Mouse (Mus musculus) liver, postnatal 0 days (tissue): ENCODE results near the gene Marveld1. TPM values are rescaled to one million over a fixed set of nuclear protein-coding genes. Genes with fewer than 3 reads are reported as not detected.

Experiments
- ATAC-seq: fragments of 200-750 bp; cut with Nextera tagmentation; 2 replicates; pipeline ENCODE4 v1.8.0; 2017; ENCODE audit warnings: mild to moderate bottlenecking, moderate library complexity
- DNase-seq: peaks from one replicate; pipeline ENCODE4 v3.0.0-alpha.2; 2016
- H3K27ac ChIP-seq: fragments of 300-500 bp; sonication (generic); 2 replicates; pipeline ENCODE4 v1.5.1; 2014; ENCODE audit warnings: antibody characterized with exemption, moderate library complexity, mild to moderate bottlenecking, low read depth
- H3K27me3 ChIP-seq: fragments of 300-500 bp; sonication (generic); 2 replicates; pipeline ENCODE4 v1.6.1; 2014; ENCODE audit warnings: low read length, control low read depth, mixed read lengths; ENCODE audit not compliant: insufficient read depth
- H3K36me3 ChIP-seq: fragments of 300-500 bp; sonication (generic); replicated peaks from 2 replicates; pipeline ENCODE4 v1.6.1; 2014; ENCODE audit warnings: mild to moderate bottlenecking, control low read depth, low read length, moderate library complexity, mixed read lengths; ENCODE audit not compliant: insufficient read depth
- H3K4me1 ChIP-seq: fragments of 300-500 bp; sonication (generic); 2 replicates; pipeline ENCODE4 v1.6.1; 2014; ENCODE audit warnings: antibody characterized with exemption, mild to moderate bottlenecking, control low read depth; ENCODE audit not compliant: insufficient read depth
- H3K4me2 ChIP-seq: fragments of 300-500 bp; sonication (generic); 2 replicates; pipeline ENCODE4 v1.6.1; 2014; ENCODE audit warnings: low read depth, mild to moderate bottlenecking, low read length, moderate library complexity, mixed read lengths
- H3K4me3 ChIP-seq: fragments of 300-500 bp; sonication (generic); 2 replicates; pipeline ENCODE4 v1.5.1; 2014; ENCODE audit warnings: low read depth, low read length
- H3K9ac ChIP-seq: fragments of 300-500 bp; sonication (generic); replicated peaks from 2 replicates; pipeline ENCODE4 v1.6.1; 2014; ENCODE audit warnings: mild to moderate bottlenecking, moderate library complexity
- H3K9me3 ChIP-seq: fragments of 300-500 bp; sonication (generic); 2 replicates; pipeline ENCODE4 v1.6.1; 2016; ENCODE audit warnings: mild to moderate bottlenecking, control low read depth, low read length, mixed read lengths
- CTCF ChIP-seq: sonication (generic); IDR thresholded peaks from 2 replicates; pipeline ENCODE4 v1.5.1; 2016; ENCODE audit warnings: antibody characterized with exemption, low read depth
- EP300 ChIP-seq: IDR thresholded peaks from 2 replicates; pipeline ENCODE4 v1.6.1; 2016; ENCODE audit warnings: antibody characterized with exemption, low read depth, mild to moderate bottlenecking
- WGBS: fragments of 180-500 bp; shearing (Covaris S2); extraction: QIAGEN DNeasy Blood & Tissue Kit; methylation state at CpG from one replicate; pipeline ENCODE4 v1.1.7; 2014; ENCODE audit not compliant: insufficient replicate concordance; 5-methylcytosine and 5-hydroxymethylcytosine counted together
- polyA plus RNA-seq: library from polyadenylated mRNA; unstranded; fragments of >200 nt; fragmentation: Nextera tagmentation; extraction: Ambion mirVana; gene quantifications from 2 replicates; pipeline ENCODE4 v1.2.1, GENCODE M21; 2015

The Marveld1 gene
- polyA plus RNA-seq, 1 experiment from 2014 or later: 4.7 TPM

DNA sequence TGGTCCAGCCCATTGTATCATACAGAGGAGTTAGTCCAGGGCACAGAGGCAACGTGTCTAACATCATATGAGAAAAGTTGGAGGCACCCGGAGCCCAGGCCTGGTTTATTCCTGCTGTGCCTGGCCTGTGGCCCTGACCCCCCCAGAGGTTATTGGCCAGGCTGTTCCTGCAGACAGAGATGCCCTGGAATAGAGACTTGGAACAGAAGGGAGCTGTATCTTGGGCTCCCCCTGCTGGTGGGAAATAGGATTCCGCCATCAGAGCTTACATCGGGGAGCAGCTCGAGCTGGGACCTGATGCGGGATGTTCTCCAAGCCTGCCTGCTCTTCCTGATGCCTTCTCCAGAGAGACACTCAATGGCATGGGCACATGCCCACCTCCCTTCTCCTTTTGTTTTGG is 4.8 kb downstream of the Marveld1 start:
- Histone ChIP-seq H3K36me3 (0 out of 2 replicates have a peak, but pooled peaks cover 3% of the 10 kb centered on the region), H3K4me1 (peaks cover 30% of the 10 kb centered on the region), H3K27me3 (peaks cover 13% of the 10 kb centered on the region), H3K4me3 (no peak overlapping the region), H3K4me2 (no peak overlapping the region), H3K27ac (no peak overlapping the region), H3K9me3 (no peaks in the 10 kb centered on the region), H3K9ac (no peak overlapping the region)
- TF ChIP-seq EP300 (no peak), CTCF (peak; percentile 95)
- ATAC-seq (peak; percentile 53), DNase-seq (peak; percentile 85)
- WGBS: 5% methylated on average over 6 of the region's 6 CpGs

- H3K9me3 ChIP-seq: no peaks in the 10 kb centered on the region
- peak overlapping the region; percentile 42; the same call in 1 of the 2 replicates for H3K4me2 ChIP-seq
- WGBS: 32% methylated on average over 11 of the region's 12 CpGs
- no peak overlapping the region for H3K9ac ChIP-seq
- ATAC-seq: peak; percentile 47; the same call in 1 of the 2 replicates
- TF ChIP-seq EP300: no peak
- TF ChIP-seq CTCF: no peak
- DNase-seq: no peak
- no peak overlapping the region for H3K4me3 ChIP-seq
- H3K27ac ChIP-seq: peak overlapping the region; percentile 53; the same call in 1 of the 2 replicates
- peaks cover 17% of the 10 kb centered on the region for H3K4me1 ChIP-seq
- H3K27me3 ChIP-seq: no peaks in the 10 kb centered on the region
- no peaks in the 10 kb centered on the region for H3K36me3 ChIP-seq
These were observed 10.5 kb downstream of the Marveld1 start for GRCm38 (mm10) chr19:42157493-42158237.

GRCm38 (mm10) chr19:42158246-42159017 is 11.2 kb downstream of the Marveld1 start:
- ATAC-seq (peak; percentile 61; the same call in 1 of the 2 replicates), DNase-seq (peak; percentile 18)
- H3K36me3 ChIP-seq: no peaks in the 10 kb centered on the region
- H3K9me3 ChIP-seq: no peaks in the 10 kb centered on the region
- H3K27me3 ChIP-seq: no peaks in the 10 kb centered on the region
- peak overlapping the region; percentile 3; the same call in 1 of the 2 replicates for H3K9ac ChIP-seq
- H3K27ac ChIP-seq: peak overlapping the region; percentile 53
- TF ChIP-seq EP300 (peak; percentile 71; the same call in 1 of the 2 replicates), CTCF (peak; percentile 19)
- peak overlapping the region; percentile 42 for H3K4me2 ChIP-seq
- peaks cover 17% of the 10 kb centered on the region for H3K4me1 ChIP-seq
- no peak overlapping the region for H3K4me3 ChIP-seq
- WGBS: 29% methylated on average over 13 of the region's 13 CpGs

GRCm38 (mm10) chr19:42163764-42164163 is 16.6 kb downstream of the Marveld1 start, which contains the start of gene Zfyve27:
Zfyve27 (plus strand) TSS chr19:42163951.
- WGBS: 42% methylated on average over 5 of the region's 5 CpGs
- Histone ChIP-seq H3K9me3 (no peaks in the 10 kb centered on the region), H3K4me3 (no peak within 1 kb of the TSS), H3K36me3 (no peaks in the 10 kb centered on the region), H3K27ac (no peak within 1 kb of the TSS), H3K4me1 (peaks cover 4% of the 10 kb centered on the region), H3K27me3 (0 out of 2 replicates have a peak, but pooled peaks cover 4% of the 10 kb centered on the region), H3K4me2 (no peak within 1 kb of the TSS), H3K9ac (no peak within 1 kb of the TSS)
- no peak for DNase-seq
- TF ChIP-seq CTCF: no peak
- TF ChIP-seq EP300: no peak
- ATAC-seq: no peak

DNA sequence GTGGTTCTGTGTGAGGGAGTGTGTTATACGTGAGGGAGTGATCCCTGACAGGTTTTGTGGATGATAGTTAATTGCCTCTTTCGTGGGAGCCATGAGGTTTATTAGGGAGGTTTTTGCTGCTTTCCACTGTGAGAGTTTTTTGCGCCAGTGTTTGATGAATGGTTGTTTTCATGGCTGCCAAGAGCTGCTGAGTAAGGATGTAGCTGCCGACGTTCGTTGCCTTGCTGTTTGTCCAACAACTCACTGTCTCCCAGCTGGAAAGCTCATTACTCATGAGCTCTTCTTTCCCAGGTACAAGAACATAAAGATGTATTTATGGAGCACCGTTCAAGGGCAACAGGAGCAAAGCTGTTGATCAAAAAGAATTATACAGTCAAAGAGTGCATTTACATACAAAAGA is 17.0 kb downstream of the Marveld1 start:
- 53% methylated on average over 7 of the region's 7 CpGs for WGBS
- H3K27me3 ChIP-seq: 0 out of 2 replicates have a peak, but pooled peaks cover 4% of the 10 kb centered on the region
- TF ChIP-seq CTCF: no peak
- TF ChIP-seq EP300: no peak
- ATAC-seq (no peak), DNase-seq (no peak)
- H3K4me1 ChIP-seq: peaks cover under 1% of the 10 kb centered on the region
- H3K27ac ChIP-seq: no peak overlapping the region
- no peak overlapping the region for H3K9ac ChIP-seq
- no peaks in the 10 kb centered on the region for H3K36me3 ChIP-seq
- H3K4me3 ChIP-seq: no peak overlapping the region
- no peak overlapping the region for H3K4me2 ChIP-seq
- H3K9me3 ChIP-seq: no peaks in the 10 kb centered on the region

DNA sequence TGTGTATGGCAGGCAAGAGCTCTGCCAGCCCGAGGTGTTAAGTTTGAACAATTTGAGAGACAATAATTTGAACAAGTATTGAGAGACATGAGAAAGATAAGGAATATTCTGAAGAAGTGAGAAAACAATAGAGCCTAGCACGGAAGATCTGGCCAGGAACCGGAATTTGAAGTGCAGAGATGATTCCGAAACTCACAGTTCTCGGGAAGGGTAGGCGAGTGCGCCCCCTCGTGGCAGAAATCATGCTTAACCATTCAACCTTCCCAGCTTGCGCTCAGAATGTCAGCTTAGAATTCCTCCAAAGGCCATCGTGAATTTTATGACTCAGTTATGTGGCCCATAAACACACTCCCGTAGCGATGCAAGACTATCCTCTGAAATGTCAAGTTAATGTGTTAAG is 18.9 kb downstream of the Marveld1 start:
- H3K9me3 ChIP-seq: no peaks in the 10 kb centered on the region
- no peaks in the 10 kb centered on the region for H3K36me3 ChIP-seq
- H3K27ac ChIP-seq: no peak overlapping the region
- WGBS: 2% methylated on average over 12 of the region's 12 CpGs
- TF ChIP-seq CTCF (peak; percentile 96), EP300 (no peak)
- ATAC-seq (no peak), DNase-seq (peak; percentile 89)
- H3K4me2 ChIP-seq: peak overlapping the region; percentile 62
- 0 out of 2 replicates have a peak, but pooled peaks cover 4% of the 10 kb centered on the region for H3K27me3 ChIP-seq
- H3K4me3 ChIP-seq: peak overlapping the region; percentile 20; the same call in 1 of the 2 replicates
- H3K4me1 ChIP-seq: peaks cover 15% of the 10 kb centered on the region
- H3K9ac ChIP-seq: 0 out of 2 replicates have a peak overlapping the region, but pooled peaks have one; percentile 8
